Mouse (Mus musculus): ENCODE measurements around the gene Enho. TPM values are rescaled to one million over a fixed set of nuclear protein-coding genes. Genes with fewer than 3 reads are reported as not detected.
A peak's percentile ranks its signal among the peaks of the same experiment; 100 is the strongest.
"Not testable (repeated sequence)": the region's sequence is repeated elsewhere in the genome, so short reads cannot be mapped to it uniquely, and the experiment has no call there.

Enho gene
- 19.3 and 19.8 TPM in 2 replicates for polyA plus RNA-seq (2016; fragmentation: Nextera tagmentation; extraction: Ambion mirVana)

DNA sequence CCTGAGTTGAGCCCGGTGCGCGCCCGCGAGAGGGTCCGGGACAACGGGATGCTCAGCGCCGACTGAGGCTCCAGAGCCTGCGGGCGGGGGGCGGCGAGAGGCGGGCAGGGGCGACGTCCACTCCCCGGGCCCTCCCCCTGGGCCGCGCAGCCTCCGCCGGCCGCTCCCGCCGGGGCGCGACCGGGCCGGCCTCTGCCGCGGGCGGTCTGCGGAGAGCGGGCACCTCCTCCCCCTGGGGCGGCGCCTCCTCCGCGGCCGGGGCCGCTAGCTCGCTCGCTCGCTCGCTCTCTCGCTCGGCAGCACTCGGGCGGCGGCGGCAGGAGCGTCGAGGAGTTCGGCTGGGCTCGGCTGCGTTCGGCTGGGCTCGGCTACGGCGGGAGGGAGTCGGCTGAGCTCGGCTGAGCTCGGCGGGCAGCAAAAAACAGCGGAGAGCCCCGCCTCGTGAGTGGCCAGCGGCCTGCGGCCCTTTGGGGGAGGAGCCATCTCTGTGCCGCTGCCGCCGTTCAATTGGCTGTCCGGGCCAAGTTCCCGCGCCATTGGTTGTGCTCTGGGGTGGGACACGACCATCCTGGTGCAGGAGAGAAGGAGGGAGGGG, at the start of gene Enho:
Enho (minus strand) TSS at position 412 of the 595 bp plus-strand sequence.
- under 1% methylated on average over 74 of the region's 74 CpGs for WGBS
- Histone ChIP-seq H3K27ac (replicated peaks) (peak within 1 kb of the TSS; percentile 97), H3K4me3 (peak within 1 kb of the TSS; percentile 79), H3K4me1 (peaks cover 56% of the 10 kb centered on the region), H3K9me3 (peaks cover 13% of the 10 kb centered on the region), H3K36me3 (replicated peaks) (peaks cover 16% of the 10 kb centered on the region), H3K27me3 (replicated peaks; ENCODE audit: low read depth, poor library complexity, severe bottlenecking) (peaks cover 29% of the 10 kb centered on the region)
- DNase-seq (ENCODE audit: low spot score), result peak; percentile 97

DNA sequence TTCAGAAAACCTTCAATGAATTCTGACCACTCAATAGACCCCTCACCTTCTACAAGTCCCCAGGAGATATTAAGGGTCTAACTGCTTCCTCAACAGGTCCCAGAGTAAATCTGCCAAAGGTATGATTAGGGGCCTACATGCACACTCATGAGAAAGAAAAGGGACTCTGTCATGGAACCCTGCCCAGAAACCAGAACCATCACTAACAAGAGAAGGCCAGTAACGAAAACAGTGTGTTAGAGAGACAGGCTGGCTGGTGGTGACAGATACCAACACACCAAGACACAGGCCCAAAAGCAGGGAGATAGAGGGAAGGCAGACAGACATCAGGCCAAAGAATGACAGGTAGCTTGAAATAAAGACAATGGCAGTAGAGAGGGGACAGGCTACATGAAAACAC, 48.4 kb upstream of the Enho start:
- WGBS, result 67% methylated on average over 1 of the region's 1 CpGs
- Histone ChIP-seq H3K4me1 (peaks cover 34% of the 10 kb centered on the region), H3K27me3 (replicated peaks; ENCODE audit: low read depth, poor library complexity, severe bottlenecking) (peaks cover 18% of the 10 kb centered on the region)
- H3K36me3 ChIP-seq (replicated peaks); H3K9me3 ChIP-seq; DNase-seq (ENCODE audit: low spot score); H3K4me3 ChIP-seq; H3K27ac ChIP-seq (replicated peaks): not testable (repeated sequence)

DNA sequence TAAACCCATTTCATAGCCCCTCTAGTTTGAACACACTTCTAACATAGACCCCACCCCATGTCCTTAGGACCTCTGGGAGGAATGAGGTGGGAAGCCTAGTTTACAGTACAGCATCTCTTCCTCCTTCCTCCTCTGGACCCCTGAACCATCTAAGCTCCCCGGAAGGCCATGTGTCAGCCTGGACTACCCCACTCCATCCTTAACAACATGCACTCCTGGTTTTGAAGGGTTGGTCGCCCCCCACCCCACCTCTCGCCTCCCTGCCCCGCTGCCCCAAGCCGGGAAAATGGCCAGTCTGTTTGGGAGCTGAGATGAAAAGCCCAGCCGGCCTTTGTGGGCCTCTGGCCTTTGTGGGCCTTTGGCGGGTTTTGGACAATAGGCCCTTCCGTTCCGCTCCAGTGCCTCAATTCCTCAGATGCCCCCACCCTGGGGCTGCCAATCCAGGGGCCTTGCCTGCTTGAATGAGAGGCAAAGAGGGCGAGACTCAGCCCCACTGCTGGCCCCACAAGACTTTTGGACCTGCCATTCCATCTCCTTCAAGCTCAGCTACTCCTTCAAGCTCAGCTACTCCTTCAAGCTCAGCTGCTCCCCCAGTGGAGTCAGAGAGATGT, 45.9 kb upstream of the Enho start:
- not testable (repeated sequence) for H3K9me3 ChIP-seq; H3K4me3 ChIP-seq; H3K27ac ChIP-seq (replicated peaks); H3K36me3 ChIP-seq (replicated peaks); DNase-seq (ENCODE audit: low spot score)
- WGBS, result 20% methylated on average over 10 of the region's 10 CpGs
- Histone ChIP-seq H3K4me1 (peaks cover 45% of the 10 kb centered on the region), H3K27me3 (replicated peaks; ENCODE audit: low read depth, poor library complexity, severe bottlenecking) (0 out of 2 replicates have a peak, but pooled peaks cover 11% of the 10 kb centered on the region)

DNA sequence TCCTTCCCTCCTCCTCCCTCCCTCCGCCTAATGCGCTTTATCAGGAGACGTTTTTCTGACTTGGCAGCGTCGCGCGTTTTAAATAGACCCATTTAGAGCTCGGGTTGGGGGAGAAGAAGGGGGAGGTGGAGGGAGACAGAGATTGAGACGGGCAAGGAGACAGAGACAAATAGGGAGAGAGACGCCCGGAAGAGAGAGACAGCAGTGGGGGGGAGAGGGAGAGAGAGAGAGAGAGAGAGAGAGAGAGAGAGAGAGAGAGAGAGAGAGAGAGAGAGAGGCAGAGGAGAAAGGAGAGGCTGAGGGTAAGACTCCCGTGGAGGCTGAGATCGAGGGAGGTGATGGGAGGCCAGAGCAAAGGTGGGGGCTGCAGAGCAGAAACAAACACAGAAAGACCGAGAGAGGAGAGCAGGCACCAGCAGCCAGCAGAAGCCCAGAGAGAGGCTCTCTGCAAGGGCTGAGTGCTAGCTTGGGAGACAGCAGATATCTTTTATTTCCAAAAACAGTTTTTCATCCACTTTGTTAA, 44.9 kb upstream of the Enho start:
- Histone ChIP-seq H3K4me3 (peak overlapping the region; percentile 32; the same call in 1 of the 2 replicates), H3K4me1 (peaks cover 54% of the 10 kb centered on the region), H3K27ac (replicated peaks) (peak overlapping the region; percentile 74; the same call in 1 of the 2 replicates), H3K27me3 (replicated peaks; ENCODE audit: low read depth, poor library complexity, severe bottlenecking) (peaks cover 19% of the 10 kb centered on the region)
- not testable (repeated sequence) for H3K36me3 ChIP-seq (replicated peaks); H3K9me3 ChIP-seq; DNase-seq (ENCODE audit: low spot score)
- under 1% methylated on average over 14 of the region's 14 CpGs for WGBS

DNA sequence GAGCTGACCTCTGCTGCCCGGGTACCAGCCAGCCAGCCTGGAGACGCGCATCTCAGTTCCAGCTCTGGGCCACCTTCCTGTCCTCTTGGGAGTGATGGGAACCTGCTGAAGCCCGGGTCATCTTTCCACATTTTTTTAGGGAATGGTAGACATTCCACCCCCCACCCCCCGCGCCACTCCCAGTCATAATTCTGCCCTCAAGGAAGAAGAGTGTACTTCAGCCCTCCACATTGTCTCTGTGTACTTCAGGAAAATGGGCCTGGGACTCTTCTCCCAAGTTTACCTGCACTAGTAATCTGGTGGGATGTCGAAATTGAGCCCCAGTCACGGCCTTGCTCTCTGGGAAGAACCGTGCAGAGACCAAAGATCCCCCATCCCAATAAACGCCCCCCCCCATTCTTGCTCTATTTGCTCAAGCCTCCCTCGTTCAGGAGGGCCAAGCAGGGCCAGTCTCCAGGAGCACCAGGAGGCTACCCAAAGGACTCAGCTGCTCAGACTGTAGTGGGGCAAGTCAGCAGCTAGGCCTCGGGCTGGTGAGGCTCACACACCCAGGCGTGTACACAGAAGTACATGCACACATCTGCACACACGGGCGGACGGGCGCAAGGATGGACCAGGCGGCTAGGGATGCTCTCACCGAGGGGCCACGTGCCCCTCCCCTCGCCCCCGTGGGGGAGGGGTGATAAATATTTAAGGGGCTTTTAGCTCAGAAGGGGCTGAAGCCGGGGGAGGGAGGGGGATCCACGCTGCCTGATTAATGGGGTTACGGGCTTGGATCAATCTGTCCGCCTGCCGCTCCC, 44.2 kb upstream of the Enho start:
- not testable (repeated sequence) for H3K36me3 ChIP-seq (replicated peaks); DNase-seq (ENCODE audit: low spot score); H3K9me3 ChIP-seq
- WGBS, result under 1% methylated on average over 27 of the region's 27 CpGs
- Histone ChIP-seq H3K4me1 (peaks cover 59% of the 10 kb centered on the region), H3K27ac (replicated peaks) (peak overlapping the region; percentile 73), H3K4me3 (peak overlapping the region; percentile 43), H3K27me3 (replicated peaks; ENCODE audit: low read depth, poor library complexity, severe bottlenecking) (peaks cover 22% of the 10 kb centered on the region)

DNA sequence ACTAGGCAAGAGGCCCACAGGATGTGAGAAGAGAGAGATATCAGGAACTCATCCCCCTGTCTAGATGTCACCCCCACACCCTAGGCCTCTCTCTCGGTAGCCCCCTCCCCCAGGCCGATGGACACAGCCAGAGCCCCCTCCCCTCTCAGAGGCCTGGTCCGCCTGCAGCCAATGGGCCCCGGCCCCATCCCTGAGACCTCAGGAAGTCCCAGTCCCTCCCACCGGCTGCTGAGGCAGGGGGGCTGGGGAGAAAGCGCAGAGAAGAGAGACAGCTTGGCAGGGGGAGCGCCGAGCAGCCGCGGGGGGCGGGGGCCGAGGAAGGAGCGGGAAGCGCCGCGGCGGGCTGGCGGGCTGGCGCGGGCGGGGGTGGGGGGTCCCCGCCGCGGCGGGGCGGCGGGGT, 43.2 kb upstream of the Enho start:
- Histone ChIP-seq H3K27ac (replicated peaks) (peak overlapping the region; percentile 72; the same call in 1 of the 2 replicates), H3K27me3 (replicated peaks; ENCODE audit: low read depth, poor library complexity, severe bottlenecking) (peaks cover 28% of the 10 kb centered on the region), H3K4me1 (peaks cover 61% of the 10 kb centered on the region), H3K4me3 (peak overlapping the region; percentile 44; the same call in 1 of the 2 replicates)
- WGBS, result 3% methylated on average over 19 of the region's 27 CpGs
- not testable (repeated sequence) for H3K36me3 ChIP-seq (replicated peaks); H3K9me3 ChIP-seq; DNase-seq (ENCODE audit: low spot score)

DNA sequence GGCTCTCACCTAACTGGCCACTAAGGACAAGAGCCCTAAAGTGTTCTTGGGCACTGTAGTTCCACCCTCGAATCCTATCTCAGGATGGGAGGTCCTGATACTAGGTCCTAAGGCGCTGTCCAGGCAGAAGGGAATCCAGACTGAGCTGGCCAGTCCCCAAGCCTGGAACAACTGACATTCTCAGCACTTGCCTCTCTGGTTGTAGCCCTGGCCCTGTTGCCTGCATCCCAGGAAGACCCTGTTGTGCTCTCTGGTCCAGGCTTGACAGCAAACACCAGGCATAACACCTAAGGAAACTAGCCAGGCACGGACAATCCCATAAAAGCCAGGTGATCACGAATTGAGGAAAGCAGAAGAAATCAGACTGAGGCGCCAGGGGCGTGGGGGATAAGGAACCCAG, 42.7 kb upstream of the Enho start:
- Histone ChIP-seq H3K4me3 (peak overlapping the region; percentile 21), H3K27me3 (replicated peaks; ENCODE audit: low read depth, poor library complexity, severe bottlenecking) (peaks cover 34% of the 10 kb centered on the region), H3K4me1 (peaks cover 66% of the 10 kb centered on the region), H3K9me3 (no peaks in the 10 kb centered on the region), H3K36me3 (replicated peaks) (peaks cover 8% of the 10 kb centered on the region; the same call in 1 of the 2 replicates), H3K27ac (replicated peaks) (peak overlapping the region; percentile 63)
- WGBS, result 24% methylated on average over 6 of the region's 6 CpGs
- DNase-seq (ENCODE audit: low spot score), result no peak

DNA sequence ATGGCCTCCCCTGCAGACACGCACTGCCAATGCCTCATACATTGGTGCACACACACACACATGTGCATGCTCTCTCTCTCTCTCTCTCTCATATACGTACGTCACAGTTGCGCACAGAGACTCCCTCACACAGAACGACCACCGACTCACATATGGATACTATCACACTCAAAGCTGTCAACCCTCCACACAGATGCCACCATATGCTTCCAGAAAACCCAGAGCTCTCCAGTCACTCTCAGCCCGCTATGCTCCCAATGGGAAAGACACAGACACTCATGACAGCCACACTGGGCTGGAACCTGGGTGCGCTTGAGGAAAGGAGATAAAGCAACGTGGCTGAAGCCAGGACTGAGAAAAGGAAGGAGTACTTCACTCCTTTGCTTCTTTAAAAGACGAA, 41.8 kb upstream of the Enho start:
- Histone ChIP-seq H3K27me3 (replicated peaks; ENCODE audit: low read depth, poor library complexity, severe bottlenecking) (peaks cover 42% of the 10 kb centered on the region), H3K4me3 (no peak overlapping the region), H3K27ac (replicated peaks) (peak overlapping the region; percentile 63; the same call in 1 of the 2 replicates), H3K4me1 (peaks cover 74% of the 10 kb centered on the region), H3K9me3 (no peaks in the 10 kb centered on the region), H3K36me3 (replicated peaks) (peaks cover 8% of the 10 kb centered on the region; the same call in 1 of the 2 replicates)
- WGBS, result 81% methylated on average over 10 of the region's 10 CpGs
- DNase-seq (ENCODE audit: low spot score), result no peak

DNA sequence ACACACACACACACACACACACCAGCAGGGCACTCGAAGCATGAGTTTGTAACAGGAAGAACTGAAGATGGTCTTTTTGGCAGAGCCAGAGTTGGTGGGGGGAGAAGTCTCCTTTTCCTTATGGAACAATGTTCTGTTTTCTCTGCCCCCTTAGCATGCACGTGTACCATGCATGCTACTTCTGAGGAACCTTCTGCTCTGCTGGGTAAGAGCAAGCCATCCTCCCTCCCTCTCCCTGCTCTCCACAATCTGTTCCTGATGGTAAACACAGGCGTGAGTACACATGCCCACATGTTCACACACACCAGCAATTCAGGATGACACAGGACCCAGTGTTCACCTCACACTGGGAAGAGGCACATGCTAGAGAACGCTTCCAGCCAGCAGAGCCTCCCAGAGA, 41.1 kb upstream of the Enho start:
- WGBS, result 70% methylated on average over 4 of the region's 4 CpGs
- Histone ChIP-seq H3K9me3 (no peaks in the 10 kb centered on the region), H3K27me3 (replicated peaks; ENCODE audit: low read depth, poor library complexity, severe bottlenecking) (peaks cover 47% of the 10 kb centered on the region), H3K36me3 (replicated peaks) (peaks cover 8% of the 10 kb centered on the region; the same call in 1 of the 2 replicates), H3K4me3 (no peak overlapping the region), H3K27ac (replicated peaks) (no peak overlapping the region; the same call in 1 of the 2 replicates), H3K4me1 (peaks cover 79% of the 10 kb centered on the region)
- DNase-seq (ENCODE audit: low spot score), result no peak

DNA sequence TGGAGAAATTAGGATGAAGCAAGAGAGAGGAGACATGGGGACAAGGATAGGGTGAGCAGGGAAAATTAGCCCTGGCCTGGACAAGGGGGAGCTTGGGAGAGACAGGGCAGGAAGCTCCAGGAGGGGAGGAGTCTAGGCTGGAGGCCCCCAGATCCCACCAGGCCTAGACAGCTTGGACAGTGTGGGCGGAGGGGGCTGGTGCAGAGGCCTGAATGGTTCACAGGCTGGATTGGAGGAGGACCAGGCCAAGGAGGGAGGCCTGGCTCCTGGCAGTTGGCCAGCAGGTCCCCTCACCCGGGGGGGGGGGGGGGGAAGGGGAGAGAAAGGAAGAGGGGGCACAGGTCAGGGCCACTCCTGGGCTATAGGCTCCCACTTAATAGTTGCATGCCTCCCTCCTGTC, 39.2 kb upstream of the Enho start:
- Histone ChIP-seq H3K4me3 (no peak overlapping the region), H3K36me3 (replicated peaks) (peaks cover 15% of the 10 kb centered on the region; the same call in 1 of the 2 replicates), H3K27me3 (replicated peaks; ENCODE audit: low read depth, poor library complexity, severe bottlenecking) (peaks cover 52% of the 10 kb centered on the region), H3K4me1 (peaks cover 77% of the 10 kb centered on the region), H3K27ac (replicated peaks) (peak overlapping the region; percentile 67), H3K9me3 (no peaks in the 10 kb centered on the region)
- 47% methylated on average over 2 of the region's 2 CpGs for WGBS
- no peak for DNase-seq (ENCODE audit: low spot score)

DNA sequence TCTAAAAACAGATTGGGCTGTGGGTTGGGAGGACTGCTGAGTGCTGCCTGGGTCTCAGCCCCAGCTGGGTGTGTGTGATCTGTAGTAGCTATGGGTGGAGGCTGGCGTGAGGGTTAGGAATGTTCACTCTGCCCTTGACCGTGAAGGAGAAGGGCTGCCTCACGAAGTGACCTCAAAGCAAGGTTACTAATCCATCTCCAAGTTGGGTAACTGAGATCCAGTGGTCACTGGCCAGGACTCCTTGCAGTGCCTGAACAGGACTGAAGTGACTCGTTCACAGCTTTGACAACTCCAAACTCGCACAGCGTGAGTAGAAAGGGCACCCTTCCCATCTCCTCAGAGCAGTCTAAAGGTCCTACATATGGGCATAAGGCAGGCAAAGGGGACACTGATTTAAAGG, 38.7 kb upstream of the Enho start:
- WGBS, result 80% methylated on average over 6 of the region's 6 CpGs

DNA sequence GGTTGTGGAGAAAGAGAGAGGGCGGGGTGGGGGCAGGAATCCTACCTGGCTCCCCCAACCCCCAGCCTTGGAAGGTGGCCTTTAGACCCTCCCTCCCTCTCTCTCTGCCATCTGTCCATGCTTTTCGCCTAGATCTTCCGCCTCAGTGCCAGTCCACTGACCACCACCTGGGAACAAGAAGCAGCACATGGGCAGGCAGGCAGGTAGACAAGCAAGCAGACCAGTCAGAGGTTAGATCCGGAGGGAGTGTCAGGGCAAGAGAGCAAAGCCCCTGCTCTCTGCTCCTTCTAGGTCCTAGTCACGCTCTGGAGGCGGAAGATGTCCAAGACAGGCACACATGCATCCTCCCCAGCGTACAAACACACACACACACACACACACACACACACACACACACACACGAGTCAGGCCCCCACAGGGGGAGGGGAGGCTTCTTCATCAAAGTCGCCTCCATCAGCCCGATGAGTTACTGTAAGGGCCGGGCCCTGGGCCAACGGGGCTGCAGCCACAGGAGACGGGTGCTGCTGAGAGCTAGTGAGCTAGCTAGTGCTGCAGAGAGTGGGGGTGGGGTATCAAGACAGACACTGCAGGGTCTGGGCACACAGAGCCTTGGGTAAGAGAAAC, 37.0 kb upstream of the Enho start:
- no peak overlapping the region for H3K4me3 ChIP-seq
- H3K4me1 ChIP-seq, result peaks cover 84% of the 10 kb centered on the region
- peaks cover 72% of the 10 kb centered on the region for H3K27me3 ChIP-seq (replicated peaks; ENCODE audit: low read depth, poor library complexity, severe bottlenecking)
- WGBS, result 53% methylated on average over 13 of the region's 13 CpGs
- peaks cover 25% of the 10 kb centered on the region; the same call in 1 of the 2 replicates for H3K36me3 ChIP-seq (replicated peaks)
- no peak for DNase-seq (ENCODE audit: low spot score)
- H3K27ac ChIP-seq (replicated peaks), result peak overlapping the region; percentile 30; the same call in 1 of the 2 replicates
- H3K9me3 ChIP-seq, result no peaks in the 10 kb centered on the region

More for the DNA sequence above, 38.7 kb upstream of the Enho start:
- H3K27me3 ChIP-seq (replicated peaks; ENCODE audit: low read depth, poor library complexity, severe bottlenecking), result peaks cover 55% of the 10 kb centered on the region
- H3K4me3 ChIP-seq, result no peak overlapping the region
- H3K36me3 ChIP-seq (replicated peaks), result peaks cover 17% of the 10 kb centered on the region; the same call in 1 of the 2 replicates
- H3K4me1 ChIP-seq, result peaks cover 76% of the 10 kb centered on the region
- DNase-seq (ENCODE audit: low spot score), result no peak
- peak overlapping the region; percentile 67 for H3K27ac ChIP-seq (replicated peaks)
- H3K9me3 ChIP-seq, result no peaks in the 10 kb centered on the region
